Mouse (Mus musculus) monocyte, adult 2 months (primary cell): ENCODE data around the gene Focad.

ENCODE experiments used
- DNase-seq, 2 experiments: peaks; one replicate each; pipeline ENCODE4 v3.0.0; 2022; ENCODE audit warnings: low spot score in 2 of 2, low read depth in 1 of 2

Gene Focad

GRCm38 (mm10) chr4:88209351-88209814, 115.0 kb downstream of the Focad start:
- DNase-seq = no peak

GRCm38 (mm10) chr4:88210602-88211001, 116.2 kb downstream of the Focad start:
- DNase-seq = no peak

GRCm38 (mm10) chr4:88211200-88211885, 116.9 kb downstream of the Focad start:
- no peak for DNase-seq

- DNase-seq = no peak
Observed at GRCm38 (mm10) chr4:88213895-88214294, 119.5 kb downstream of the Focad start.

GRCm38 (mm10) chr4:88218286-88218685, 123.9 kb downstream of the Focad start:
- no peak for DNase-seq

GRCm38 (mm10) chr4:88218797-88219196, 124.4 kb downstream of the Focad start:
- DNase-seq = no peak

- DNase-seq = no peak
Observed at GRCm38 (mm10) chr4:88231375-88231774, 136.9 kb downstream of the Focad start.

- DNase-seq = no peak
Observed at GRCm38 (mm10) chr4:88235941-88236340, 141.5 kb downstream of the Focad start.

GRCm38 (mm10) chr4:88236926-88237756, 142.7 kb downstream of the Focad start:
- DNase-seq = no peak

GRCm38 (mm10) chr4:88238351-88238750, 143.9 kb downstream of the Focad start:
- no peak for DNase-seq

- no peak for DNase-seq
Observed at GRCm38 (mm10) chr4:88243834-88244233, 149.4 kb downstream of the Focad start.

- DNase-seq = no peak
Observed at GRCm38 (mm10) chr4:88245494-88245893, 151.1 kb downstream of the Focad start.

- no peak for DNase-seq
Observed at GRCm38 (mm10) chr4:88261349-88261748, 166.9 kb downstream of the Focad start.

GRCm38 (mm10) chr4:88264536-88264935, 170.1 kb downstream of the Focad start:
- no peak for DNase-seq

- no peak for DNase-seq
Observed at GRCm38 (mm10) chr4:88270408-88271067, 176.1 kb downstream of the Focad start.

GRCm38 (mm10) chr4:88275571-88276041, 181.2 kb downstream of the Focad start:
- DNase-seq = no peak

GRCm38 (mm10) chr4:88276058-88276734, 181.8 kb downstream of the Focad start:
- DNase-seq = no peak

- no peak for DNase-seq
Observed at GRCm38 (mm10) chr4:88278524-88278923, 184.1 kb downstream of the Focad start.

- DNase-seq = no peak
Observed at GRCm38 (mm10) chr4:88280536-88280935, 186.1 kb downstream of the Focad start.

- no peak for DNase-seq
Observed at GRCm38 (mm10) chr4:88295537-88295936, 201.1 kb downstream of the Focad start.

GRCm38 (mm10) chr4:88299551-88299950, 205.1 kb downstream of the Focad start:
- no peak for DNase-seq
